Mouse (Mus musculus) right cerebral cortex, postnatal 10 days (tissue): ENCODE data around the gene Syt3.
A peak's percentile ranks its signal among the peaks of the same experiment; 100 is the strongest.

Experiments used
- DNase-seq, 2 experiments: peaks; one replicate each; pipeline ENCODE4 v3.0.0; 2021; ENCODE audit warnings: low spot score in 2 of 2

Syt3 gene

DNA sequence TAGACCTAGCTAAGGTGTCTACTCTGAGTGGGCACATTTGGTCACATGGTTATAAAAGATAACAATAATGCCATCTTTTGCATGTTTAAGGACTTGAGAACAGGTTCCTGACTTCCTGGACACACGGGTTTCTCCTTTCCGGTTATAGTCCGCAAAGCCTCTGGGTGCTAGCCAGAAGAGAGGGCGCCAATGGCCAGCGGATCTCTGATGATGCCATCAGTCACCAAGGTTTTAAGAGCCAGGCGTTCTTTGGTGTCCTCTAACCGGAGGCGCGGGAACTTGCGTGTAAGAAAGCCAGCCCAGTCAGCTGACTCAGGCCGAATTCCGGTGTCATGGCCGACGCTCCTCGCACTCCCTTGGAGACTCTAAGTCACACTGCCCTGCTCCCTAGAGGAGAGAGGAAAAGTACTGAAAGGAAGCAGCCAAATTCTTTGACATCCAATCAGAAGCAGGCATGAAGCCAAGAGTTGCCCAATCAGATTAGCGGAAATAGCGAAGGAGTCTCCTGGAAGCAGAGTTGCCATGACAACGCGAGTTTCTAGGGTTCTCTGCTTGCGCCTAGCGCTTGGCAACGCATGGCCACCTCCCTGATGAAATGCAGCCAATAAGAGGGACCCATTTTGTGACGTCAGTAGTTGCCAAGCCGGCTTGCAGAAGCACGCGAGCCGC, 21.6 kb downstream of the Syt3 start:
- peak; percentile 98 to 99 for DNase-seq

DNA sequence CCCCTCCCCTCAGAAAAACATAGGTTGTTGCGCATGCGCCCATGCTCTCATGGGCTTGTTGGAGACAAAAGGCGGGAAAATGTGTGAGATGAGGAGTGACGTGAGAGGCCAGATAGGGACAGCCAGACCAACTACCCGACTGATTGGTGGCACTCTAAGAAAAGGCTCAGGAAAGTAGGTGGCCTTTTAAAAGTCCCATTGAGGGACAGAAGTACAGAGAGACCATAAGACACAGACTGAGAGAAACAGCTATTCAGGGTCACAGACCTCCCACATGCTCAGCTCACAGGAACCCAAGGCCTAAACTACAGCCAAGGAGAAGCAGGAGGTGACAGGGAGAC, 22.1 kb downstream of the Syt3 start:
- DNase-seq = no peak

DNA sequence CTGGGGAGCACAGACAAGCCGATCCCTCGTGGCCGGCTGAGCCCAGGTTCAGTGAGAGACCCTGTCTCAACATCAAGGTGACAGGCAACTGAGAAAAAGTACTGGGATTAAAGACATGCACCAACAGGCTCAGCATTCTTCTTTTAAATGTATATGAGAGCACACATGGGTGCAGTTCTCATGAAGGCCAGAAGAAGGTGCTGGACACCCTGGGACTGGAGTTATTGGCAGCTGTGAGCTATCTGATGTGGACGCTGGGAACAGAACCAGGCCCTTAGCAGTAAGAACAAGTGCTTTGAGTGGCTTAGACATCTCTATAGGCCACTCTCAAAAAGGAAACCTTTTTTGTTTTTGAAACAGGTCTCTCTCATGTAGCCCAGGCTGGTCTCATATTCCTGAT, 27.2 kb downstream of the Syt3 start:
- no peak for DNase-seq

DNA sequence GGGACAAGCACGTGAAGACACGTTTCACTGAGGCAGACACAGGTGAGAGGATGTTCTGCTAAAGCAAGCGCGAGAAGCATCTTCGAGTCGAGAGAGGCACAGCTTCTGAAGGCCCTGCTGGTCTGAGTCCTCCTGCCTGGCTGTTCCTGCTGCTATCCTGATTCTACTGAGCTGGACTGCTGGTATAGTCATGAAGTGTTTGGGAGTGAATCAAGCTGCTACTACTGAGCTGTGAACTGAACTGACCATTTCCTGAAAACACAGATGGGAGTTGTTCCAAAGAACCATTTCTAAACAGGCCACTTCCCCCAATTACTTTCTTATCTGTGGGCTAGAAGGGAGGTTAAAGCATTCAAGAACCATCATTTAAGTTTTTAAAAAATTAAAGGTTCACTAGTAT, 29.4 kb downstream of the Syt3 start:
- DNase-seq = no peak

DNA sequence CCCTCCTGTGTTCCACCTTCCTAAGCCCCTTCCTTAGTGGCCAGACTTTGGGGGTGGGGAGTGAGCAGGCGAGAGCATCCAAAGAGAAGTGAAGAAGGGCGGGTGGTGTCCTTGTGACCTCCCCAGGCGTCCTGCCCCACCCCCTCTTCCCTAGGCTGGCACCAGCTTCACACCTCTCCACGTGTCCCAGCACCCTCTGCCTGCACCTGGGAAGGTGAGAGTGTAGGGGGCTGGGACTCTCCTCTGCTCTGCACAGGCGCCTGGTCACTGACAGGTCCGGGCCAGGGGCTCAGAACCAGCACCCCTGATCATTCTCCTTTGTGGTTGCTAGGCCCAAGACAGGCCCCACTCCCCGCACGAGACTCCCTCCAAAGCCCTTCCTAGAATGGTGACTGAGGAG, 43.8 kb downstream of the Syt3 start:
- DNase-seq = peak; percentile 42 to 53

DNA sequence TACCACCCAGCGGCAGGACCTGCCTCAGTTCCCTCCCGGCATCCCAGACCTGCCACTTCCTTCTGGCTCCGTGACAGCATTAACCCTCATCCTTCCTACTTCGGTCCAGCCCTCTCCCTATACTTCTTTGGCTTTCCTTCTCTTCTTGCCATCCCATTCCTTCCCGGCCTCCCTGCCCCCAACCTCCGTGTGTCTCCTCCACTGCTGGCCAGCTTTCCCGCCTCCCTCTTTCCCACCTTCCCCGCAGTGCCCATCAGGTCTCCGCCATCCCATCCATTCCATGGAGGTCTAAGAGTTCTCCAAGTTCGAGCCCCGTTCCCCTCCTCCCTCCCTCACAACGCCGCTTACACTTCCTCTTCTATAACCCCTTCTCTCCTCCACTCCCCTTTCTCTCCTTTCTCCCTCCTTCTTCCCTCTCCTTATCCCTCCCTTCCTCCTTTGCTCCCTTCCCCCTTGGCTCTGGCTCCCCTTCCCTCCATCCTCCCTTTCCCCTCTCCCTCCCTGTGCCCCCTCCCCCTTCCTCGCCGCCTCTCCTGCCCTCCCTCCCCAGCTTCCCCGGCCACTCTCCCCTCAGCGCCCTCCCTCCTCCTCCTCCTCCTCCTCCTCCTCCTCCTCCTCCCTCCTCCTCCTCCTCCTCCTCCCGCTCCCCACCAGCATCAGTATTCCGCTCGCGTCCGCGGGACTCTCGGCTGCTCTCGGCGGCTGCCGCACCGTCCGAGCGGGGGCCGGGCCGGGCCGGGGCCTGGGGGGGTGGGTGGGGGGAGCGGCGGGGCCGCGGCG, 44.5 kb downstream of the Syt3 start:
- DNase-seq = peak; percentile 82 to 89

DNA sequence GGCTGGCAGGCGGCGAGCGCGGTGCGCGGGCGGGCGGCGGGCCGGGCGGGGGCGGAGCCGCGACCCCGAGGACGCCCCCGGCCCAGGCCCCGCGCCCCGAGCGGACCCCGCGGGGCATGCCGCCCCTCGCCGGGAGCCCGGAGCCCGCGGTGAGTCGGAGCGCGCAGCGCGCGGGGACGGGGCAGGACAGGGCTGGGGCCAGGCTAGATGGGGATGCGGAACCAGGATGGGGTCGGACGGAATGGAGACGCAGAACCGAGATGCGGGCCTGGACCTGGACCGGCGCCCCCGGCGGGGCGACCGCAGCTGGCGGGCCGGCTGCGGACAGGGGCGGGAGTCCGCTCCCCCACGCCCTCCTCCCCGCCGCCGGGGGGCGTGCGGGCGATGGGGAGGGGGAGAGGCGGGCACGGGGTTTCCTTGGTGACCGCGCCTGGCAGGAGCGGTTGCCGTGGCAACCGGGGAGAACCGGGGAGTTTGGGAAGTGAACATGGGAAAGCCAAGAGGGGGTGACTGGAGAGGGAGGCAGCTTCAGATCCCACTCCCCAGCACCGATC, 45.1 kb downstream of the Syt3 start, which contains the start of gene Lrrc4b:
Lrrc4b (plus strand) TSS at position 51 of the 554 bp plus-strand sequence.
- peak; percentile 93 to 94 for DNase-seq

DNA sequence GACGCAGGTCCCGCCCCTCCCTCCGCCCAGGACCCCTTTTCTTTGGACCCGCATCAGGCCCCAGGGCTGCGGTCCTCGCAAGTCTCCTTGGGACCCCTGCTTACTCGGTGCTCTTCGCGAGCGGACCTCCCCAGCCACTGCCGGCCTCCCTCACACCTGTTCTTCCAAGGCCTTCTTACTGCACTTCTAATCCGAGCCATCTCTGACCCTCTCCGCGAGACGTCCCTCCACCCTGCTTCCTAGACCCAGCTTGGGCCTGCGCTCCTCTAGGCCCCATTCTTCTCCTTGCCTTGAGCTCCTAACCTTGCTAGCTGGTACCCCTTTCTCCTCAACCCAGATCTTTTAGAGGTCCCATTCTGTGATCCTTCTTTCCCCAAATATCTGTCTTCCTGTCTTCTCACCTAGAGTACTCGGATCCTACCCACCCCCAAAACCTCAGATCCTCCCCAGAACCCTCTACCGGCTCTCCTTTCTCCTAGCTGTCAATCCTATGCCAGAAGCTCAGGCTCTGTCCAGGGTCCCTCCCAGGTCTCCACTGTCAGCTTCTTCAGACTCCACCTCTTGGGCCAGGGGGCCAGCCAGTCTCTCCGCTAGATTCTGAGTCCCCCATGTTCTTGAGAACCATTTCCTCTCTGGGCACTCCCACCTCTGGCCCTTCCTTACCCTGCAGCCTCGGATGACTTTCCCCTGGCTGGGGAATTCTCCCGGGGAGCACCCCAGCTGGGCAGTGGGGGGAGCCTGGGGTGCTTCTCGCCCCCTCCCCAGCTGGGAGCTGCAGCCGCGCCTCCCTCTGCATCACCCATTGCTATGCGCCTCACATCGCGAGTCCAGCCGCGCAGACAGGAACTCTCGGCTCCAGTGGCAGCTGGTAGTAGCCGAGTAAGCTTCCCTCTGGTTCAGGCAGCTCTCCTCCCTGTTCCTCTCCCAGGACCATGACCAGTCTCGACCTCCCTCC, 45.9 kb downstream of the Syt3 start:
- peak; percentile 82 for DNase-seq

DNA sequence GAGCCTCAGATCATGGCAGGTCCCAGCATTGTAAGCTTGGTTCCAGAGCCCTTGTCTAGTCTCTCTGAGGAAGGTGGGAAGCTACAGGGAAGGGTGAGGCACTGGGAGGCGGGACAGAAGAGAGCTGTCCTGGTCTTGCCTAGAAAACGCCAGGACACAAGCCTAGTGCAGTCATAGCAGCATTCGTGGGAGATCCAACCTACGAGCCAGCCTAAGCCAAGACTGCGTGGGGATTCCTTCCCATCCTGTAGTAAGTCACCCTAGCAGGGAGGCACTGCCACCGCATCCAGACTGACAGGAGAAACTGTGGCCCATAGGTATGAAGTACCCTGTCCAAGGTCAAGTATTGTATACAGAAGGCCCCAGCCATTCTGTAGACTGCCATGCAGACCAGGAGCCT, 48.6 kb downstream of the Syt3 start:
- no peak for DNase-seq

DNA sequence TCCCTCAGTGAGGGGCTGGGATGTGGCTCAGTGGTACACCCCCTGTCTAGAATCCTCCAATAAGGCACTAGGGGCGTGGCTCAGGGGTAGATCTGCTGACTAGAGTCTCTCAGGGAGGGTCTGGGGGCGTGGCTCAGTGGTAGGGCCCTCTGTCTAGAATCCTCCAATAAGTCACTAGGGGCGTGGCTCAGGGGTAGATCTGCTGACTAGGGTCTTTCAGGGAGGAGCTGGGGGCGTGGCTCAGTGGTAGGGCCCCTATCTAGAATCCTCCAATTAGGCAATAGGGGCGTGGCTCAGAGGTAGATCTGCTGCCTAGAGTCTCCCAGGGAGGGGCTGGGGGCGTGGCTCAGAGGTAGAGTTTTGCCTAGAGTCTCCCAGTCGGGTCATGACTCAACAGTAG, 49.5 kb downstream of the Syt3 start:
- DNase-seq = peak; percentile 53 to 72

DNA sequence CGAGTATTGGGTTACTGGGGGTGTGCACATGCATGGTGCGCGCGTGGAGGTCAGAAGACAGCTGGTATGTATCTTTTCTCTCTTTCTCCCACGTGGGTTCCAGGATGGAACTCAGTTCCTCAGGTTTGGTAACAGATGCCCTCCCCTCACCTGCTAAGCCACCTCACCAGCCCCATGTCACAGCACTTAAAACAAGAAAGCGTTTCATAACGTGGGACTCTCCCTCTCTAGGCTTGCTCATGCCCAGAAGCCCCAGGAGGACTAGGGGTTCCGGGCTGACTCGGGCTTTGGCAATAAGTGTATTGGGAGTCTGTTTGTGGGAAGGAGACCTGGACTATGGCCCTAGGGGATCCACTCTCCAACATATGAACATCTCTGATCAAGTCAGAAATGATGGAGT, 50.2 kb downstream of the Syt3 start:
- no peak for DNase-seq

DNA sequence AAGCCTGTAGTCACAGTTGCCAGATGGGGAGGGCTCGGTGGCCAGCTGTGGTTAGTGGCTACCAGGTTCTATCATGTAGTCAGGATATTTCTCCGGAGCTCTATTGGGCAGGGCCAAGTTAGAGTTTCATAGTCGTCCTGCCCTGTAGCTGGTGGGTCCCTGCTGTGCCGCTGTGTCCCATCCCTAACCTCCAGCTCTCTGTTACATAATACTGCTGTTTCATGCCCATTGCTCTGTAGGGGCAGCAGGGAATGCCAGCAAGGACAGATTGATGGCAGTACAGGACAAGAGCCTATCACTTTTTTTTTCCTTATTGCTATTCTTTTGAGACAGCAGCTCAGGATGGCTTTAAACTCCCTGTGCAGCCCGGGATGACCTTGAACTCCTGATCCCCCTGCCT, 51.9 kb downstream of the Syt3 start:
- no peak for DNase-seq

DNA sequence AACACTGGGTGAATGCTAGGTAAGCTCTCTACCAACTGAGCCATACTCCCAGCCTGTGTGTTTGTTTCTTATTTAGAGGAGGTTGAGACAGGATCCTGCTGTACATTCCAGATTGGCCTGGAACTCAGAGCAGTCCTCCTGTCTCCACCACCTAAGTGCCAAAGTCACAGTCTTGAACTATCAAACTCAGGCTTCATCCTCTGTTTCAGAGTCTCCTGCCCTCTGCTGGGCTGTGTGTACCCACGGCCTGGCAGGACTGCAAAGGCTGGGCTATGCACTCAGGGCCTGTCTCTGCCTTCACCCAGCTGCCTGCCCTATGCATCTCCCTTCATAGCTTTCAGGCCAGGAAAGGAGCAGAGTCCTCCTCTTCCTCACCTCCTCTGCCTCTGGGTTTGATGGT, 52.4 kb downstream of the Syt3 start:
- no peak for DNase-seq

DNA sequence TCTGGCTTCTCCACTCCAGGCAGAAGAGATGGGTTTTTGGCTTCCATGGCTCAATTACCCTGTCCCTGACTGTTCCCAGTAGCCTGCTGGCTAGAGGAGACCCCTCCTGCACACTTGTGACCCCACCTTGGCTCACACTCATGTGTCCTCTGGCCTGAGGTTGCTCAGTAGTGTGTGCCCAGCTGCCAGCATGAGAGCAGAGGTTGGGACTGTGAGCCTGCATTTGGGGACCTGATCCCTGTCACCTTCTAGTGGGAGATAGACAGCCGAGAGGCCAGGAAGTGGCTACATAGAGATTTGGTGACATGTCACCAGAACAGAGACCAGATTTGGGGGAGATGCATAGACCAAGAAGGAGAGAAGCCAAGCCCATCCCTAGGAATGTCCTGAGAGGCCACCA, 53.3 kb downstream of the Syt3 start:
- DNase-seq = no peak

DNA sequence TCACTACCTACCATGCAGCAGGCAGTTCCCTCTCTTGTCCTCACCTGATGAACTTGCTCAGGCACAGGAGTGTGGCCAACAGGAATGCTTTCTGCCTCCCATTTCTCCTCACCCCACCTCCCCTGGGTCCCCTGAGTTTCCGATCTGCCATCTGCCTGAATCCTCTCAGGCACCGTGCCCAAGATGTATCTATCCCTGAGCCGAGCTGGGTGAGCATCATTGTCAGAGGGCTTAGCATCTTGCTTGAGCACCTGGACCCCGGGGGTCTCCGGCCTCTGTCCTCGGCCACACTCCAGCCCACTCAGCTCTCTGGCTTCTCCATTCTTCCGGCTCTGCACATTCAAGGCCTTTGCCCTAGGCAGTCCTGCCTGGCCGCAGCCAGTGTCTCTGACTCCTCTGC, 54.0 kb downstream of the Syt3 start:
- DNase-seq = no peak

DNA sequence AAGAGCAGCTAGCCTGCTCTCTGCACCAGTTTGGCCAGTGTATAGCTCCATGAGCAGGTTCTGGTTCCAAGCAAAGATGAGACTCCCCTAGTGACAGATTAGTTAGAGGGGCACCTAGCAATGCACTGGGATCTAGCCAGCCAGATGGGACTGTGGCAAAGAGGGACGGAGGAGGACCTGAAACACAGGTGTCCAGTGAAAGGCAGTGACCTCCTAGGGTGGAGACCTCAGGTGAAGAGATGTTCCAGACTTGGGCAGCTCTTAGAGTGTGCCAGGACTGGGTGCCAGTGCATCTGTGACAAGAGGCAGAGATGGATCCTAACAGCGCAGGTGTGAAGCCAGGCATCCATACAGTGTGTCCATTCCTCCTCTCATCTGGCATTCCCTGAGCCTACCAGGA, 55.8 kb downstream of the Syt3 start:
- DNase-seq = no peak

DNA sequence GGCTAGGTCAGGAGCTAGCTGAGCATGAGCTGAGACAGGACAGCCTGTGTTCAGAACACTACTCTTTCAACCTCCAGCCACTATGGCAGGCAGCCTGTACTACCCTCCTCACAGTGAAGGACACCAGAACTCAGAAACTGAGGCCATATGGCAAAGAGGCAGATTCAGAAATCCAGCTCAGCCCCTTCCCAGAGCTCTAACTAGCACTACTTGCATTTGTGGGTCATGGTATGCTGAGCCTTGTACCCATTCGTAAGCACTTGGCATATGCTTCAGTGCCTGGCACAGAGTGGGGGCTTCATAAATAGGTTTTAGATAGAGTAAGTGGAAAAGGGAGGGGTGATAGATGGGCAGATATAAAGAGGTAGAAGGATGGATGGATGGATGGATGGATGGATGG, 56.6 kb downstream of the Syt3 start:
- no peak for DNase-seq

DNA sequence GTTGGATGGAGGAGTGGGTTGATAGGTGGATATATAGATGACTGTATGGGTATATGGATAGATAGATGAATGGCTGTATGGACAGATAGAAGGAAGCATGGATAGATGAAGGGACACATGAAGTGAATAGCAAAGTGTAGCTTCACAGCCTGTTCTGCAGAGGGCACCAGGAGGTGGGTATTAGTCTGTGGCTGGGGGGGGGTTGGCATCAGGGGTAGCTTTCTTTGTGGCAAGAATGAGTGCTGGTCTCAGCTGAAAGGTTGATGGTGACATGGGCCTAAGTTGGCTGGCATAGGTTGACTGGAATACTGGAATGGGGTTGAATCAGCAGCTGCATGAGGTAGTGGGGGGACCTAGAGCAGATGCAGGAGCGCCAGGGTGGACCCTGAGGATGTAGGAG, 57.3 kb downstream of the Syt3 start:
- no peak for DNase-seq

DNA sequence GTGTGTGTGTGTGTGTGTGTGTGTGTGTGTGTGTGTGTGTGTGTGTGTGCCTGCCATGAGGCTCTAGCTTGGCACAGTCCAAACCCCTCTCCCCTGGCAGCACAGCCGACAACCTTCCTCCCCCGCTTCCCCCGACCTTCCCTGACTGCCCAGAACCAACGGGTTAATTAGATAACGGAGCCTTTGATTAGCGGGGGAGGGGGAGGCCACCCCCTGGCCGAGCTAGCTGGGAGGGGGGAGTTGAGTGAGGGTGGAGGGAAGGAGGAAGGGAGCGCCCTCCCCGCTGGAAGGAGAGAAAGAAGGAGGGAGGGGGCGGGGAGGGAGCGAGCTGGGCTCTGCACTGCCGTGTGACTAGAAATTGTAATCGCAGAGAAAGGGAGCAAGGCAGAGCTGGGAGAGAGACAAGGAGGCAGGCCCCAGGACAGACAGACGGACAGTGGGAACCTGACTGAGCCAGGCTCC, 57.8 kb downstream of the Syt3 start:
- DNase-seq = peak; percentile 84 to 90

DNA sequence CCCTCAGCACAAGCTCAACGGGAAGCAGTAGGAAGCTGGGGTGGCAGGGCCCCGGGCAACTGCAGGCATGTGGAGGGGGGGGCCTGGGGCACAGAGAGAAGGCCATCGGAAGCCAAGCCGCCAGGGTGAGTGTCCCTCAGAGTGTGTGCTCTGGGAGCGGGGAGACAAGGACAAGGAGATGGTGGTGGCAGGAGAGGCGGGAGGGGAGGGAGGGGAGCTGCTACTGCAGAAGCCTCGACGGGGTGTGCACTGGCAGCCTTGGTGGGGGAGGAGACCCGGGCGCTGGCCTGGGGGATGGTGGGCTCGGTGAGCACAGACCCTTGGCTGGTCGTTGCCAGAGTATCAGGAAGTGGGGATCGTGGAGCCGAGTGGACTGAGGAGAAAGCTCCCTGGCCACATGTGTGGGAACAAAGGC, 58.5 kb downstream of the Syt3 start:
- DNase-seq = peak; percentile 72 to 81

DNA sequence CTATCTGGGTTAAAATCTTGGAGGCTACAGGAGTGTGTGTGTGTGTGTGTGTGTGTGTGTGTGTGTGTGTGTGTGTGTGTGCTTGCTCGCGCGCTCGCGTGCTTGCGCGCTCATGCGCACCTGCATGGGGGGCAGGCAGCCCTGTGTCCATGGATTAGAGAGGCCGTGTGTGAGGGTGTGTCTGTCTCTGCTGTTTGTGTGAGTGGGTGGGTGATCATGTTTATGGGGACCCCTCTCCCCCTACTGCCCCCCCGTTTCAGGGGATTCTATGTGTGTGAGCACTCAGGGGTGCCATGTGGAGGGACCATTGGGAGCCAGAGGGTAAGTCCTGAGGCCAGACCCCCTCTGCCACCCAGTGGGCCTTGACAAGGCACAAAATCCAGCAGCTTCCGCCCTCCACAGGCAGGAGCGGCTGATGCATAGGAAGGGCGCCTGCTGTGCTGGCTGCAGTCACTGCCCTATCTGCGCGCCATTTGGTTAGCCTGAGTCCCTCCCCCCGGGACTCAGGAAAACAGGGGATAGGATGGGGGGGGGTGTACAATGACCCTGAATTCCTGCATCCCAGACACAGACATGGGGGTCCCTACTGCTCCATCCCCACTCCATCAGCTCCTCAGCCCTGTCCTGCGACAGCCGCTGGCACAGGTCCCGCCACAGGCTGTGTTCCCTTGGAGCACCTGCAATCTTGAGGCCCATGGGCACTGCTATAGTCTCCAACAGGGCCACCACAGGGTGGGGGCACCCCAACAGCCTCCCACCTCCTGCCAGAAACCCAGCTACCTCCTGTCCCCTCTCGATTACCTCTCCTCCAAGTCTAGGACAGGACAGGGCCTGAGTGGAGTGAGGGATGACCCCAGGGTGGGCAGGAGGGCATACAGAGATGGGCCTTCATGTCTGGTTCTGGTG, 59.6 kb downstream of the Syt3 start:
- peak; percentile 67 to 77 for DNase-seq
